Mouse (Mus musculus) left cerebral cortex, adult 9 months (tissue): Measurements from ENCODE around the gene Fer1l5.

ENCODE experiments used
- DNase-seq, 2 experiments: peaks; one replicate each; pipeline ENCODE4 v3.0.0; 2022; ENCODE audit warnings: low spot score in 2 of 2

Fer1l5 gene

DNA sequence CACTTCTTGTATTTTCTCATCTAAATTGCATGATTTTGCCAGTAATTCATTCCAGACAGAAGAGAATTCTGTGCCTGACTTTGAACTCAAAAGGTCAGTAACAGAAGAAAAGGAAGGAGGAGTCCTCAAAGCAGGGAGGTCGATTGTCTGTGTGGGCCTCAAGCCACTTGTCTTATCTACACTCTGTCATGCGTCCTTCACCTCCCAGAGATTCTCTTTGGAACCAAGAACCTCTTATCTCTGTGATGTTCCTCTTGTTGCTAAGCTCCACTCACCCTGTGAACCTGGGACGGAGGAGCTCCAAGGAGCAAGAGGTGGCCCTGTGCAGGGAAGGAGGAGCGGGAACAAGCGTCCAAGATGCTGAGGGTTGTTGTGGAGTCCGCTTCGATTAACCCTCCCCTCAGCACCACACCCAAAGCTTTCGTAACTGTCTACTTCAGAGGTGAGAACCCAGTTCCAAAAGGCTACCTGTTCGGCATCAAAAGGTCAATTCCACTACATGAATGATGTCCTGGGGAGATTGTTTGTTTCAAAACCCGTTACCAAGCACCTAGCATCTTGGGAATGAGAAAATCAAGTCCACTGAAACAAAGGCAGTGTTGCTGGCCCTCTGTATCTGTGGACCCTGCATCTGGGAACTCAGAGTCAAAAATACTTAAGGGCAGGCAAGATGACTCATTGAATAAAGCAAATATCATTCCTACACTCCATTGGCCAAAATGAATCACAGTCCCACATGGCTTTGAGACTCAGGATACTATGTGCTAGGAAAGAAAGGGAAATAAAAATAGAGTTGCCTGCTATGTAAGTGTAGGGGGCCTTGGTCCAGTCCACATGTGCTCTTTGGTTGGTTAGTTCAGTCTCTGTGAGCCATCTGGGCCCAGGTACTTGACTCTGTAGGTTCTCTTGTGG is at the start of gene Fer1l5:
Gene Fer1l5, plus strand, starts transcription at position 358 of the 912 bp plus-strand sequence.
- DNase-seq, result no peak

DNA sequence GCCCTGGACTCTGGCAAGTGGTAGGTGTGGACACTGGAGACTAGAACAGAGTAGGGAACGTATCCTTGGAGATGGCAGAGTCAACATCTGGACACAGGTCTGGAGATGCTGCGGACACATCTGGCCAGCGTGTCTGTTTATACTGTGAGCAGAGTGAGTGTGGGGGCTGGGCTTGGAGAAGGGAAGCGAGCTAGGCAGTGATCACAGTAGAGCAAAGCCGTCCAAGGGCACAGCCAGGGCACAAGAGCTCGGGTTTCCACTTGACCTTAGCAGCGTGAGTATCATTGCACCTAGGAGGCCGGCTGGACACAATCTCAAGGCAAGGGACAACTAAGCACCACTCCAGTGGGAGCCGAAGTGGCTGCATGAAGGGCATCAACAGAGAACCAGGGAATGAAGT is 49.0 kb upstream of the Fer1l5 start:
- no peak for DNase-seq

GRCm38 (mm10) chr1:36323746-36324448 is 48.2 kb upstream of the Fer1l5 start:
- peak in 1 of 2 experiments; percentile 62 for DNase-seq

DNA sequence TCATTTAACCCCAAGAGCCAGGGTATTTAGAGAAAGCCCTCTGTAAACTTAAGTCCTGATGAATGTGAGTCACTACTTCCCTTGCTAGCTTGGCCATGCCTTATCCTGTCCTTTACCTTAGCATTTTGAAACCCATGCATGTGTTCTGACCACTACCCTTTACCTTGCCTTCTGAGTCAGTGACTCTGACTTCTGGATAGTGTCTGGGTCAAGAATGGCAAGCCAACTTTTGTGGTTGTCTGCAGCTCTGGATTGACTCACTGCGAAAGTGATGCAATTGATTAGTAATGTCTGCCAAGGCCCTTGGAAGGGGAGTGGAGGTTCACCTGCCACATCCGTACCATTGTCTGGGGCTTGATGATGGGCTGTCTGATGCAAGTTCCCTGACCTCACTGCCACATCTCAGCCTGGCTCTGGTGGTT is 46.2 kb upstream of the Fer1l5 start:
- no peak for DNase-seq

DNA sequence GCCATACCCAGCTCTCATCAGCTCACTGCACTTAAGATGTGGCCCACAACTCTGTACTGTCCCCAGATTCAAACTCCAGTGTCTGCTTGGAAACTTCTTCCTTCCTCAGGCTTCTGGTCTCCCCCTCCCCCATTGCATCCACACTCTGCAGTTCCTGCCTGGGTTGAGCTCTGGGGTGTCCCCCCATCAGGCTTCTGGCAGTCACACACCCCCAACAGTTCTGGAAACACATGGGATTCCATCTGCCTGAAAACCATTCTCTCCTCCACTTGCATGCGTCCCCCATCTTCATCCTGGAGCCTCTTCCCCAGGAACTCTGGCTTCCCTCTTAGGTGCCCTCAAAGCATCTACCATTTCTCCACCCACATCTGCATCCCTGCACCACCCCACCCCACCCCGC is 45.3 kb upstream of the Fer1l5 start:
- no peak for DNase-seq

DNA sequence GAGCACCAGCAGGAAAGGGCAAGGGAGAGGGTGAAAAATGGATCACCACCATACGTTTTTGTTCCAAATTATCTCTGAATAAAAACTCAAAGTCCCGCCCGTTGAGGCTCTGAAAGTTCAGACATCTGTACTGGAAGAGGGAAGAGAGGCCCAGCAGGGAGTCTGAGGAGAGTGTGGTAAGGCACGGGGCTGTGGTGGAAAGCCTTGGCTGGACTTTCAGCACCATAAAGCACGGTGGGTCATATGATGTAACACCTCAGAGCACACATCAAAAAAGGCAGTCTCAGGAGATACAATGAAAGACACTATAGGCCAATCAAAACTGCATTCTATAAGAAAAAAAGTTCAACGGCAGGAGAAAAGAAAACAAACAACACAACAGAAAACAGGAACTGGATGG is 40.3 kb upstream of the Fer1l5 start:
- DNase-seq, result no peak

GRCm38 (mm10) chr1:36332955-36333887 is 38.9 kb upstream of the Fer1l5 start:
- DNase-seq, result no peak

DNA sequence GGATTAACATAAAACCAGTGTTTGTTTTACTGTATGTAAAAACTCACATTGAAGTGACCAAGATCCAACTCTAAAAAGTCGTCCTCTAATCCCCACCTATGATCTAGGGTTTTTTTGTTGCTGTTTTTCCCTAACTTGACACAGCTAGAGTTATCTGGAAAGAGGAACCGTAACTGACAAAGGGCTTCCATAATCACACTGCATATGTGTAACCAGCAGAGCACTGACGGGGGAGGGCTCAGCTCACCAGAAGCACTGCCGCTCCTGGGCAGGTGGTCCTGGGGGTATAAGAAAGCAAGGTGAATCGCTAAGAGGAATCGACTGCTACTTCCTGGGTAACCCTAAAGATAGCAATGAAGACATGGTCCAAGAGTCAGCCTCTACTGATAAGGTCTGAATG is 29.5 kb upstream of the Fer1l5 start:
- no peak for DNase-seq

GRCm38 (mm10) chr1:36352351-36352750 is 19.7 kb upstream of the Fer1l5 start:
- peak; percentile 20 to 66 for DNase-seq

DNA sequence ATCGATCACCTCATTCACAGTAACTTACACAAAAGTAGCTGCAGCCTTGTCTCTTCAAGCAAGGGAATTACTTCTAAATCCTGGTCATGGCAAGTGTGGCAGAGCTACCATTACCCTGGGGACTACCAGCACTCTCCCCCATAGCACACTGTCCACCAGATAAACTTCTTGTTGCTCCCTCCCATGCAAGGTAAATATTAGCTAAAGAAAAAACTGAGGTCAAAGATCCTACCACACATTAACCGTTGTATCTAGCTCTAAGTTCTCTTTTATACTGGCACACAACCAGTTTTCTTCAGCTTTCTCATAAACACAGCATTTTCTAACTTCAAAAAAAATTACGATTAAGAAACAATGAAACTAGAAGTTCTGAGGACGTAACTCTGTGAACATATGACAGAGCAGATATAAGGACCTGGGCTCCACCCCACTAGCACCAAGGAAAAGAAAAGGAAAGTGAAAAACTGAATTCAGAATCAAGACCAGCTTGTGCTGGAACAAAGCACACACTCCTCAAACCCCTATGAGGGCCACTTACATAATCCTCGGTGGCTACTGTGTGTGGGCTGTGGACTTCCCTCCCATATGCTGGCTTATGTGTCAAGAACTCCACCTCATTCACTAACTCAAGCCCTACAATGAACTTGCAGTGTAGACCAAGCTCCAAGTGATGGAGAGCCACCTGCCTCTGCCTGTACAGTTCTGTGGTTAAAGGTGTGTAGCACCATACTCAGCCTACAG is 15.0 kb upstream of the Fer1l5 start:
- no peak for DNase-seq

GRCm38 (mm10) chr1:36367698-36368097 is 4.4 kb upstream of the Fer1l5 start:
- DNase-seq, result no peak

DNA sequence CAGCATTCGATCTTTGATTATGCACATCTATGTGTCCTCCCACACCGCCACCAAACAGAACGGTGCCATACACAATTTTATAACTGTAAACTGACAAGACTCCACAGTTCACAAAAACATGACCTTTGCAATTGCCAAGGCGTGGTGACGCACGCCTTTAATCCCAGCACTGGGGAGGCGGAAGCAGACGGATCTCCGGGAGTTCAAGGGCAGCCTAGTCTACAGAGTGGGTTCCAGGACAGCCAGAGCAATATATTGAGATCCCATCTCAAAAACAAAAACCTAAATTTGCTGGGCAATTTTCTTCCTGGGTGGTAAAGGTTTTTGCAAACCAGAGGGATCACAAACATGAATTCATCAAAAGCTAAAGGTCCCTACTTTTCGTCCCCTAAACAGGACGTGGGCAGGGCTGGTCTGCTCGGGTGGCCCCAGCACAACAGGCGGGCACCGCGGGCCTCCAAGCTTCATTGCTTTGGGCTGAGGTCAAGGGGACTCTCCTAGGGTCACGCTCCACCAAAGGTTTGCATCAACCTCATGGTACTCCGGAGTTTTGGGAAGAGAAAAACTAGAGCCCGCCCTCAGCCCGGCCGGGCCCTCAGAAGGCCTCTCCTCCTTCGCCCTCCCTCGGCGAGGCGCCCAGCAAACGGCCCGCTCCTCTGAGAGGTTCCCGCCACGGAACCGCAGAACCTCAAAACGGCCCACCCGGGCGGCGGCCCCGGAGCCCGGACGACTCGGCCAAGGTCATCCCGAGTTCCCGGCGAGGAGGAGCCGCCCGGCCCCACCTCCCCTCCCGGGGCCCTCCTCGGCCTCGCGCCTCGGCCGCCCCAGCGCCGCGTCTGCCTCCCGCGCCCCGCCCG is 3.8 kb upstream of the Fer1l5 start:
- no peak for DNase-seq

DNA sequence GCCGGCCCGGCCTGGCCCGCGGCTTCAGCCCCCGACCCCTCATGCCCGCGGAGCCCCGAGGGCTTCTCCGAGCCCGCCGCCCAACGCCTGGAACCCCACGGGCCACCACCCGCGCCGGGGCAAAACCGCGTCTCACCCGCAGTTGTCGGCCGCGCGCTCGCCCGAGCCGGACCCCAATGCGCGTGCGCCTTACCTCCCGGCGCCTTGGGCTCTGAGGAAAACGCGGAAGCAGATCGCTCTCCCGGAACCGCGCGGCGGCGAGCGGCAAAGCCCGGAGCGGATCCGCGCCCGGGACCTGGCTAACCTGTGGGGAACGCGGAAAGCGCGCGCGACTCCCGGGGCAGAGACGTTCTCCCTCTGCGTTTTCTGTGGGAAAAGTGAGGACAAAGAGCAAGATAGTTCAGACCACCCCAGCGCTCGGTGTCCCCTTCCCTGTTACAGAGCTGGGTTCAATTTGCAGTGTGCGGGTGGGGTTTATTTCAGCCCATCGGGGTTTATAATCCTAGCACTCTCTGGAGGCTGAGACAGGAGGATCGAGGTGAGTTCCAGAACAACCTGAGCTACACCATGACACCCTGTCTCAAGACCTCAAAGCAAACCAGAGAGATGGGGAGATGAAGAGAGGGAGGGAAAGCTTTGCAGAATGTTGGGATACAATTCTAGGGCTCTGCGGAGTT is 3.0 kb upstream of the Fer1l5 start, which contains the start of gene Kansl3:
Gene Kansl3, minus strand, starts transcription at position 213 of the 677 bp plus-strand sequence.
- peak in 1 of 2 experiments; percentile 80 for DNase-seq

- no peak for DNase-seq
These were observed 1.2 kb upstream of the Fer1l5 start for GRCm38 (mm10) chr1:36370918-36371317.

DNA sequence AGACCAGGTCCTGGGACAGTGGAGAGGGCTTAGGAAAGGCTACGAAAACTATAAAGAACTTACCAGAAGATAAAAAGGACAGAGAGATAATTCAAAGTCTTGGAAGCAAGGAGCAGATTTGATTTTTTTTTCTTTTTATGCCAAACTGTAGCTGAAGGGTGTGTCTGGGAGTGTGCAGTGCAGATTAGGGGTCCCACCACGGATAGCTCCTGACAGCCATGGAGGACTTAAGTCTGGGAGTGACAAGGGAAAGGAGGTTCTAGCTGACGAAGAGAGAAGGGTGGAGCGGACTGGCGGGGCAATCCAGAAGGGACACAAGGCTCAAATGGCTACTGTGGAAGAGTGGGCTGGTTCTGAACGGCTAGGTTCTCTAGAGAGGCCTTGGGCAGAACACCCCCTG is 6.8 kb downstream of the Fer1l5 start:
- no peak for DNase-seq

GRCm38 (mm10) chr1:36379582-36379981 is 7.5 kb downstream of the Fer1l5 start:
- no peak for DNase-seq

GRCm38 (mm10) chr1:36397041-36397440 is 24.9 kb downstream of the Fer1l5 start:
- DNase-seq, result no peak

DNA sequence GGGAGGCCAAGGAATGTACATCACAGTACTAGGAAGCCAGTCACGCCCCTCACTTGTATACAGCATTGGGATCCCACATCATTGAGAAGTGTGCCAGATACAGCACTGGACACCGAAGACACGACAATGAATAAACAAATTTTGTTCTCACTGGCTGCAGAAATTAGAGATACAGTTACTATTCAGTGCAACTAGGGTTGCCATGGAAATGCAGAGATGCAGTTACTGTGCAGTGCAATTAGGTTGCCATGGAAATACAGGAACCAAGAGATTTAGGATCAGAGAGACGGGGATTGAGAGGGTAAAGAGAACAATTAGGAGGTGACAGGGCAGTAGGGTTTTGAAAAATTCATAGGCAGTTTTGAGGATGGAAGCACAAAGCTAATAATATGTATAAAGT is 29.4 kb downstream of the Fer1l5 start:
- DNase-seq, result peak in 1 of 2 experiments; percentile 10

DNA sequence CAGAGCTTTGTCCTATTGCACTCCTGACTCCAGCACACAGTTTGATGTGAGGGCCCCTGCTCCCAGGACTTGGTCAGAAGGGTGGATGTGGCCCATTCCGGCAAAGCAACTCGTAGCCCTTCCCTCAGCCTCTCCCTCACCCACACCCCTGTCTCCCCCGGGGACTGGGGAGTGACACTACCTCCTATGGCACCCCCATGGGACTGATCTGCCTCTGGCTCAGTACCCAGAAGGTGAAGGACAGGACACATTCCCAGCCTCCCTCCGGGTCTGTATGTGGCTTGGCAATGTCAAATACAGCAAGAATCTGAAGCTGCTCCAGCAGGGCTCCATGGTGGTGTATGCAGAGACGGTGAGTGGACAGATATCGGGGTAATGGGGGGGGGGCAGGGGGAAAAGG is 32.4 kb downstream of the Fer1l5 start:
- no peak for DNase-seq
